Mouse (Mus musculus) ES-E14 (cell line): Measurements from ENCODE around the gene Borcs8. TPM values are rescaled to one million over a fixed set of nuclear protein-coding genes. Genes with fewer than 3 reads are reported as not detected.
A peak's percentile ranks its signal among the peaks of the same experiment; 100 is the strongest.

Experiments
- DNase-seq: peaks from one replicate; pipeline ENCODE4 v3.0.0-alpha.2; 2013; ENCODE audit warnings: low read depth, low spot score
- H3K27ac ChIP-seq: 2 replicates; pipeline ENCODE4 v1.5.1; 2012; ENCODE audit warnings: low read depth, mild to moderate bottlenecking, low read length, moderate library complexity, mixed read lengths; ENCODE audit not compliant: poor library complexity, insufficient read depth, severe bottlenecking
- H3K36me3 ChIP-seq: 2 replicates; pipeline ENCODE4 v1.6.1; 2012; ENCODE audit warnings: mild to moderate bottlenecking, low read length, moderate library complexity, mixed read lengths; ENCODE audit not compliant: control insufficient read depth, poor library complexity, insufficient read depth, severe bottlenecking
- H3K4me1 ChIP-seq, 2 experiments: fragments of 150-350 bp in 1 of 2; sonication (generic) in 1 of 2; 2 replicates each; pipeline ENCODE4 v1.6.1; 2012; ENCODE audit warnings: low read length in 2 of 2, mild to moderate bottlenecking in 1 of 2, mixed read lengths in 1 of 2; ENCODE audit not compliant: control insufficient read depth in 2 of 2, insufficient read depth in 2 of 2, poor library complexity in 1 of 2
- H3K4me3 ChIP-seq, 2 experiments: fragments of 150-350 bp in 1 of 2; sonication (generic) in 1 of 2; 2 replicates each; pipeline ENCODE4 v1.5.1; 2012; ENCODE audit warnings: low read length in 2 of 2, low read depth in 1 of 2, mild to moderate bottlenecking in 1 of 2, mixed read lengths in 1 of 2; ENCODE audit not compliant: insufficient read depth in 1 of 2, poor library complexity in 1 of 2, severe bottlenecking in 1 of 2
- H3K9ac ChIP-seq: 2 replicates; pipeline ENCODE4 v1.6.1; 2012; ENCODE audit warnings: low read depth, mild to moderate bottlenecking, low read length, mixed read lengths; ENCODE audit not compliant: poor library complexity, insufficient read depth, severe bottlenecking
- H3K9me3 ChIP-seq: fragments of 150-350 bp; sonication (generic); 2 replicates; pipeline ENCODE4 v1.6.1; 2012; ENCODE audit warnings: low read depth, mild to moderate bottlenecking, low read length; ENCODE audit not compliant: control insufficient read depth, insufficient read depth
- CHD2 ChIP-seq: IDR thresholded peaks from 2 replicates; pipeline ENCODE4 v1.6.1; 2014; ENCODE audit warnings: mild to moderate bottlenecking, low read depth, low read length, inconsistent platforms
- HCFC1 ChIP-seq: IDR thresholded peaks from 2 replicates; pipeline ENCODE4 v1.6.1; 2012; ENCODE audit warnings: low read length, inconsistent platforms, borderline replicate concordance; ENCODE audit not compliant: insufficient read depth
- MAFK ChIP-seq: IDR thresholded peaks from 2 replicates; pipeline ENCODE4 v1.6.1; 2014; ENCODE audit warnings: mild to moderate bottlenecking, low read depth, low read length, inconsistent platforms; ENCODE audit not compliant: insufficient read depth
- ZC3H11A ChIP-seq: IDR thresholded peaks from 2 replicates; pipeline ENCODE4 v1.6.1; 2012; ENCODE audit warnings: low read depth, mild to moderate bottlenecking, inconsistent platforms, low read length, borderline replicate concordance
- ZNF384 ChIP-seq: IDR thresholded peaks from 2 replicates; pipeline ENCODE4 v1.6.1; 2012; ENCODE audit warnings: low read depth, low read length, inconsistent platforms
- in situ Hi-C, 2 experiments: fragments of 600-800 bp; cut with MboI; formaldehyde crosslinking; loops; one replicate each; pipeline ENCODE4 v1.15.1; 2025; ENCODE audit warnings: low sequenced_read_pairs in 2 of 2, inconsistent platforms in 1 of 2; ENCODE audit not compliant: unreplicated experiment in 2 of 2
- total RNA-seq: library from RNA; depleted of rRNA; stranded (reverse); fragments of 300-350 nt; gene quantifications from 2 replicates; pipeline ENCODE4 v1.2.3, GENCODE M21; 2012; rRNA removed

Borcs8 gene
- total RNA-seq: 30.0 and 31.2 TPM in 2 replicates

DNA sequence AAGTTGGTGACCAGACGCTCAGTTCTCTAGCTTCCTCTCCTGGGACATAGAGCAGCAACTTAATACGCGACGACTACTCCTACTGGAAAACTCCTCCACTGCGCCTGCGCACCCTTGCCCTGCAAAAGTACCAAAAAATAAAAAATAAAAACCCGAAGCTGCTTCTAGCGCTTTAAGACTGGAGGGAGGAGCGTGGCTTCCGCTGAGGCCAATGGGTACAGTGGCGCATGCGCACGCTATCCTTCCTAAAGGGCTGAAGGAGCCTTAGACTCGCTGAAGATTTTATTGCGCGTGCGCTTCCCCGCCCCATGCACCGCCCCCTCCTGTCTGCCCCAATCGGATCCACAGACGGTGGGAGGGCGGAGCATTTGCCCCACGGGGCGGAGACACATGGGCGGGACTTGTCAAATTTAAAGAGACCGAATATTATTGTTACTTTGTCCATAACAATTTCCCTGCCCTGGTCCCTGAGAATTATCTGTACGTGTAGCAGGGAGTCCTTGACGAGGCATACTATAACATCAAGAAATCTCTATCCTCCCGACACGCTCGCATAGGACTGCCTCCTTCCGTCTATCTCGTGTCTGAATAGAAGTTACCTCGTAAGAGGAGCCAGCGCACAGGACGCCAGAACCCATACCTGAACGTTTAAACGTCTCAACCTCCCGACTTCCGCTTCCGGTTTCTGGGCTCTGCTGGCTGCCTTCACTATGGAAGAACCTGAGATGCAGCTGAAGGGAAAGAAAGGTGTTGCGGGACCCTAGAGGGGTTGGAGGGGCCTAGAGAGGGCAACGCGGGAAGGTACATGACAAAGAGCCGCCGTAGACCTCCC lies at the start of gene Borcs8, which contains the start of the genes Rfxank and Mef2b:
TSS of gene Borcs8 (plus strand) at position 474 of the 832 bp plus-strand sequence.
TSS of gene Rfxank (minus strand) at position 129 of the 832 bp plus-strand sequence.
TSS of gene Mef2b (plus strand) at position 686 of the 832 bp plus-strand sequence.
- in situ Hi-C loops: no loop called here
- peak; percentile 99 for DNase-seq
- Histone ChIP-seq H3K36me3 (peaks cover 16% of the 10 kb centered on the region), H3K9me3 (no peaks in the 10 kb centered on the region), H3K9ac (peak within 1 kb of the TSS; percentile 95), H3K27ac (0 out of 2 replicates have a peak within 1 kb of the TSS, but pooled peaks have one; percentile 65), H3K4me1 (0 out of 4 replicates have a peak, but pooled peaks cover 0 to 4% of the 10 kb centered on the region in 2 experiments), H3K4me3 (peak within 1 kb of the TSS; percentile 98 to 99)
- 0 out of 2 replicates have a peak, but pooled peaks have one; percentile 35 for TF ChIP-seq HCFC1
- no peak for TF ChIP-seq ZNF384

DNA sequence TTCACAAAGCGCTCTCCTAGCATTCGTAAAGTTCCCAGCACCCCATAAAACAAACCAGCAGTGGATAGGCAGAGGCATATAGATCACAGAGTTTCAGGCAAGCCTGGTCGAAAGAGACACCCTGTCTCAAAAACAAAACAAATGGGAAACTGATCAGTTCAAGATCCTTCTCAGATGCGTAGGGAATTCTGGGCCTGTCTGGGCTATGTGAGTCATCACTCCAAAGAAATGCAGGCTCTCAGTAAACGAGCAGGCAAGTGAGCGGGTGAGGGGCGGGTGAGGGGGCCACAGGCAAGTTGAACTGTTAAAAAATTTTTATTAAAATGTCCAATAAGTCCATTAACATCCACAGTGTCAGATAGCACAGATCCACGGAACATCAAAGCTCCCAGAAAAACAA lies 46.5 kb upstream of the Borcs8 start:
- Histone ChIP-seq H3K4me1 (peaks cover 5 to 8% of the 10 kb centered on the region in 2 experiments; a peak in 2 of 4 replicates), H3K27ac (no peak overlapping the region), H3K9ac (no peak overlapping the region), H3K36me3 (no peaks in the 10 kb centered on the region; the same call in 1 of the 2 replicates), H3K9me3 (no peaks in the 10 kb centered on the region), H3K4me3 (no peak overlapping the region)
- DNase-seq: no peak
- no peak for TF ChIP-seq MAFK
- TF ChIP-seq ZNF384: no peak
- no peak for TF ChIP-seq CHD2
- no peak for TF ChIP-seq HCFC1
- TF ChIP-seq ZC3H11A: no peak
- in situ Hi-C loops: no loop called here

DNA sequence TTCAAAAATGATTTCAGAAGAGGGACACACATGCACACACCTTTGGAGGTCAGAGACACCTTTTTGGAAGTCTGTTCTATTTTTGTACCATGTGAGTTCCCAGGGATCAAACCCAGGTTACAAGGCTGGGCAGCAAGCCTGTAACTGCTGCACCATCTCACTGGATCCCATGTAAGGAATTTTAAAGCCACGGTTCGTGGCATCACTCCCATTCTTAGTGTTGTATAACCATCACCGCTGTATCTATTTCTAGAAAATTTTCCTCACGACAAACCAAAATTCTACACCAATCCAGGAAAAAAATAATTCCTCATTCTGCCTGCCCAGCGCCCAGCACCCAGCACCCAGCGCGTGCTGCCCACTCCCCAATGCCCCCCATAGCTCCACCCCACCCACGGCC lies 40.0 kb upstream of the Borcs8 start:
- H3K27ac ChIP-seq: no peak overlapping the region
- H3K4me1 ChIP-seq: peaks cover 0 to 9% of the 10 kb centered on the region in 2 experiments; a peak in 1 of 4 replicates
- H3K9ac ChIP-seq: no peak overlapping the region
- H3K4me3 ChIP-seq: no peak overlapping the region
- no peak for DNase-seq
- H3K36me3 ChIP-seq: no peaks in the 10 kb centered on the region
- H3K9me3 ChIP-seq: no peaks in the 10 kb centered on the region
- TF ChIP-seq MAFK (no peak), ZC3H11A (no peak), CHD2 (no peak), HCFC1 (no peak)
- in situ Hi-C loops: no loop called here

DNA sequence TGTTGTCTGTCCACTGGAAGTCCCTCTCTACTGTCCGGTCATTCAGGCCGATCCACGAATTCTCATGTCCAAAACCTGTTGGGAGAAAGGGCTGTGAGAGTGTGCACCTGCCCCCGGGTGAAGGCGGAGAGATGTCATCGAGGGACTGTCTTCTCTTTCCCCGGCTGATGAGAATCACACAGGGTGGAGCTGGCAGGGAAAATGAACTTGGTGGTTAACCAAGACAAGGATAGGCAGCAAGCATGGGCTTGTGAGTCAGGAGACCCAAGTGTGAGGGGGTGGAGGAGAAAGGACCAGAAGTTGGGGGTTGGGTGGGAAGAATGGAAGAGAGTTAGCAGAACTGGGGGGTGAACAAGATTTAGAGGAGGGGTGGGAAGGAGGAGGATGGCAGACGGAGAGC lies 39.1 kb upstream of the Borcs8 start:
- TF ChIP-seq MAFK (no peak), CHD2 (no peak), HCFC1 (no peak), ZC3H11A (no peak)
- H3K9ac ChIP-seq: no peak overlapping the region
- no peak overlapping the region for H3K27ac ChIP-seq
- no peaks in the 10 kb centered on the region for H3K9me3 ChIP-seq
- in situ Hi-C loops: no loop called here
- no peaks in the 10 kb centered on the region for H3K36me3 ChIP-seq
- no peak for DNase-seq
- H3K4me3 ChIP-seq: no peak overlapping the region
- peaks cover 0 to 9% of the 10 kb centered on the region in 2 experiments; a peak in 1 of 4 replicates for H3K4me1 ChIP-seq
